Mouse (Mus musculus): ENCODE data around the gene Olfr877. TPM values are rescaled to one million over a fixed set of nuclear protein-coding genes. Genes with fewer than 3 reads are reported as not detected.

The Olfr877 gene
- polyA plus RNA-seq, 1 experiment from 2014 or later: not detected

GRCm38 (mm10) chr9:37905555-37905954, 51.5 kb downstream of the Olfr877 start:
- Histone ChIP-seq H3K4me3 (no peak overlapping the region), H3K4me1 (no peaks in the 10 kb centered on the region), H3K9me3 (replicated peaks) (no peaks in the 10 kb centered on the region), H3K27me3 (ENCODE audit: low read depth, poor library complexity, severe bottlenecking) (no peaks in the 10 kb centered on the region), H3K27ac (no peak overlapping the region), H3K36me3 (no peaks in the 10 kb centered on the region)
- DNase-seq (ENCODE audit: low spot score): no peak
- 69% methylated on average over 3 of the region's 3 CpGs for WGBS

Other genes starting within 250 kb of the Olfr877 start
- gene Spa17, start 240.5 kb upstream of the Olfr877 start, polyA plus RNA-seq (2016; fragmentation: Nextera tagmentation; extraction: Ambion mirVana): 5.4 and 6.4 TPM in 2 replicates
- 124 and 128 TPM in 2 replicates for gene Tbrg1, start 197.0 kb upstream of the Olfr877 start, polyA plus RNA-seq (2016; fragmentation: Nextera tagmentation; extraction: Ambion mirVana)
- not detected in 2 replicates for gene Panx3, start 185.0 kb upstream of the Olfr877 start, polyA plus RNA-seq (2016; fragmentation: Nextera tagmentation; extraction: Ambion mirVana)
- not detected in 2 replicates for gene Olfr160, start 138.0 kb upstream of the Olfr877 start, polyA plus RNA-seq (2016; fragmentation: Nextera tagmentation; extraction: Ambion mirVana)
- not detected in 2 replicates for gene Olfr874, start 109.2 kb upstream of the Olfr877 start, polyA plus RNA-seq (2016; fragmentation: Nextera tagmentation; extraction: Ambion mirVana)
- gene Olfr875, start 82.4 kb upstream of the Olfr877 start, polyA plus RNA-seq (2016; fragmentation: Nextera tagmentation; extraction: Ambion mirVana): not detected in 2 replicates
- not detected in 2 replicates for gene Olfr876, start 51.2 kb upstream of the Olfr877 start, polyA plus RNA-seq (2016; fragmentation: Nextera tagmentation; extraction: Ambion mirVana)
- not detected in 2 replicates for gene Olfr145, start 42.5 kb downstream of the Olfr877 start, polyA plus RNA-seq (2016; fragmentation: Nextera tagmentation; extraction: Ambion mirVana)
- not detected in 2 replicates for gene Olfr878, start 63.6 kb downstream of the Olfr877 start, polyA plus RNA-seq (2016; fragmentation: Nextera tagmentation; extraction: Ambion mirVana)
- not detected in 2 replicates for gene Olfr881, start 137.6 kb downstream of the Olfr877 start, polyA plus RNA-seq (2016; fragmentation: Nextera tagmentation; extraction: Ambion mirVana)
- gene Olfr883, start 171.5 kb downstream of the Olfr877 start, polyA plus RNA-seq (2016; fragmentation: Nextera tagmentation; extraction: Ambion mirVana): not detected in 2 replicates
- not detected in 2 replicates for gene Olfr884, start 192.3 kb downstream of the Olfr877 start, polyA plus RNA-seq (2016; fragmentation: Nextera tagmentation; extraction: Ambion mirVana)
- gene Olfr885, start 207.1 kb downstream of the Olfr877 start, polyA plus RNA-seq (2016; fragmentation: Nextera tagmentation; extraction: Ambion mirVana): not detected in 2 replicates
- gene Olfr887, start 229.8 kb downstream of the Olfr877 start, polyA plus RNA-seq (2016; fragmentation: Nextera tagmentation; extraction: Ambion mirVana): not detected in 2 replicates

All from limb, embryonic 10.5 days (tissue).